Mouse (Mus musculus) embryonic facial prominence, embryonic 11.5 days (tissue): ENCODE measurements around the gene Mpnd. TPM values are rescaled to one million over a fixed set of nuclear protein-coding genes. Genes with fewer than 3 reads are reported as not detected.

Experiments
- ATAC-seq: fragments of 200-750 bp; cut with Nextera tagmentation; replicated peaks from 2 replicates; pipeline ENCODE4 v1.8.0; 2017; ENCODE audit warnings: low read depth; ENCODE audit not compliant: insufficient number of reproducible peaks, low FRiP score, low TSS enrichment
- DNase-seq: peaks from one replicate; pipeline ENCODE4 v3.0.0-alpha.2; 2015; ENCODE audit warnings: low spot score
- H3K27ac ChIP-seq: fragments of 300-500 bp; sonication (generic); replicated peaks from 2 replicates; pipeline ENCODE4 v1.5.1; 2014; ENCODE audit warnings: mild to moderate bottlenecking, low read depth, low read length, control low read depth
- H3K27me3 ChIP-seq: fragments of 300-500 bp; sonication (generic); 2 replicates; pipeline ENCODE4 v1.6.1; 2014; ENCODE audit warnings: mild to moderate bottlenecking, low read length, moderate library complexity, mixed read lengths; ENCODE audit not compliant: control insufficient read depth, insufficient read depth
- H3K36me3 ChIP-seq: fragments of 300-500 bp; sonication (generic); replicated peaks from 2 replicates; pipeline ENCODE4 v1.6.1; 2014; ENCODE audit warnings: low read depth, mild to moderate bottlenecking, low read length, moderate library complexity, mixed read lengths; ENCODE audit not compliant: control insufficient read depth, insufficient read depth
- H3K4me1 ChIP-seq: fragments of 300-500 bp; sonication (generic); 2 replicates; pipeline ENCODE4 v1.6.1; 2014; ENCODE audit warnings: low read length, mixed read lengths; ENCODE audit not compliant: control insufficient read depth, insufficient read depth
- H3K4me2 ChIP-seq: fragments of 300-500 bp; sonication (generic); 2 replicates; pipeline ENCODE4 v1.6.1; 2014; ENCODE audit warnings: low read depth, mild to moderate bottlenecking, control low read depth, low read length, moderate library complexity
- H3K4me3 ChIP-seq: fragments of 300-500 bp; sonication (generic); 2 replicates; pipeline ENCODE4 v1.5.1; 2014; ENCODE audit warnings: low read depth, low read length, control low read depth
- H3K9ac ChIP-seq: fragments of 300-500 bp; sonication (generic); replicated peaks from 2 replicates; pipeline ENCODE4 v1.6.1; 2014; ENCODE audit warnings: mild to moderate bottlenecking, control low read depth, low read length
- H3K9me3 ChIP-seq: fragments of 300-500 bp; sonication (generic); replicated peaks from 2 replicates; pipeline ENCODE4 v1.6.1; 2016; ENCODE audit warnings: mild to moderate bottlenecking, low read length, inconsistent platforms, mixed read lengths; ENCODE audit not compliant: control insufficient read depth
- WGBS: fragments of 180-500 bp; shearing (Covaris S2); extraction: QIAGEN DNeasy Blood & Tissue Kit; methylation state at CpG from one replicate; pipeline ENCODE4 v1.1.7; 2014; 5-methylcytosine and 5-hydroxymethylcytosine counted together
- polyA plus RNA-seq: library from polyadenylated mRNA; unstranded; fragments of >200 nt; fragmentation: Nextera tagmentation; extraction: Ambion mirVana; gene quantifications from 2 replicates; pipeline ENCODE4 v1.2.1, GENCODE M21; 2014

Mpnd gene
- polyA plus RNA-seq, 1 experiment from 2014 or later = 135 TPM

- H3K4me2 ChIP-seq = no peak overlapping the region
- ATAC-seq = no peak
- H3K27me3 ChIP-seq = no peaks in the 10 kb centered on the region
- H3K4me3 ChIP-seq = no peak overlapping the region
- no peak overlapping the region for H3K9ac ChIP-seq
- no peak overlapping the region for H3K27ac ChIP-seq
- peak; percentile 38 for DNase-seq
- H3K36me3 ChIP-seq = peaks cover 22% of the 10 kb centered on the region
- WGBS = 77% methylated on average over 20 of the region's 20 CpGs
- no peaks in the 10 kb centered on the region for H3K9me3 ChIP-seq
- H3K4me1 ChIP-seq = no peaks in the 10 kb centered on the region
Measured at GRCm38 (mm10) chr17:56018347-56019131, 13.0 kb downstream of the Mpnd start.

- Histone ChIP-seq H3K9me3 (no peaks in the 10 kb centered on the region), H3K27me3 (no peaks in the 10 kb centered on the region), H3K4me1 (no peaks in the 10 kb centered on the region; the same call in 1 of the 2 replicates), H3K27ac (no peak overlapping the region), H3K4me3 (no peak overlapping the region), H3K4me2 (no peak overlapping the region), H3K9ac (no peak overlapping the region), H3K36me3 (peaks cover 19% of the 10 kb centered on the region)
- DNase-seq (no peak), ATAC-seq (no peak)
- 90% methylated on average over 6 of the region's 6 CpGs for WGBS
Measured at GRCm38 (mm10) chr17:56020400-56021084, 15.0 kb downstream of the Mpnd start.

- H3K27me3 ChIP-seq = no peaks in the 10 kb centered on the region
- no peak overlapping the region for H3K4me2 ChIP-seq
- H3K27ac ChIP-seq = no peak overlapping the region
- H3K36me3 ChIP-seq = peaks cover 11% of the 10 kb centered on the region
- H3K9ac ChIP-seq = no peak overlapping the region
- H3K4me1 ChIP-seq = no peaks in the 10 kb centered on the region; the same call in 1 of the 2 replicates
- H3K4me3 ChIP-seq = no peak overlapping the region
- ATAC-seq (no peak), DNase-seq (no peak)
- no peaks in the 10 kb centered on the region for H3K9me3 ChIP-seq
- WGBS = 80% methylated on average over 4 of the region's 4 CpGs
Measured at GRCm38 (mm10) chr17:56021161-56021910, 15.8 kb downstream of the Mpnd start.

DNA sequence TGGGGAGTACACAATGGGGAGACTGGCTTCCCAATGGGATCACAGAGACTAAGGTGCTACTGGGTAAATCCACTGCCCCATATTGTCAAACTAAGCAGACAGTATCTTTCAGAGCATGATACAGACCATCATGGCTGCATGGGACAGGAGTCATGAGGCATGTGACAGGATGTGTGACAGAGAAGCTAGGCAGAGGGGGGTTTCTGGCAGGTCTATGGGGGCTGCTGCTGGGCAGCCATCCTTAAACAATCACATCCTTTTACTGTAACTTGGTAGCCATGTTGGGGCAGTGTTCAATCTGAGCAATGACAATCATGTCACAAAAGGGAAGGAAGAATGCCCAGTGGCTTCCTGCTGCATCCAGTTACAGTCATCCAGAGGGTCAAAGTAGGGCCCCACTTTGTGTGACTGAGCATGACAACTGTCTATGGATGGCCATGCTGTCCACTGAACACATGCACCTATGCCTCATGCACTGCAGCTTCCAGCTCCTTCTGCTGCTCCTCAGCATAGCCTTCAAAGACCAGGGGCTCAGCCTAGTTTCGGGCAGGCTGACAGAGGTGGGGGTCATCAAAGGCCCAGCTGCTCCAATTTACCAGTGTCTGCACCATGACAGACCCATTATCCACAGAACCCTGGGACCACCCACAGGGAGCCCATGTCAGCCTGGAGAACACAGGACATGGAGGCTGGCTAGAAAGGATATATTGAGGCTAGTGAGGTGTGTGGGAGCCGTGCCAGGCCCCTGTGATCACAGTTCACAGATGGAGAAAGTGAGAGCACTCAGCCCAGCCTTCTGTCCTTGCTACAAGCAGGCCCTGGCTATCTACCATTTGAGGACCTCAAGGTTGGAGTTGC lies 16.8 kb downstream of the Mpnd start:
- Histone ChIP-seq H3K27me3 (no peaks in the 10 kb centered on the region), H3K36me3 (peaks cover 4% of the 10 kb centered on the region)
- no peak for ATAC-seq

DNA sequence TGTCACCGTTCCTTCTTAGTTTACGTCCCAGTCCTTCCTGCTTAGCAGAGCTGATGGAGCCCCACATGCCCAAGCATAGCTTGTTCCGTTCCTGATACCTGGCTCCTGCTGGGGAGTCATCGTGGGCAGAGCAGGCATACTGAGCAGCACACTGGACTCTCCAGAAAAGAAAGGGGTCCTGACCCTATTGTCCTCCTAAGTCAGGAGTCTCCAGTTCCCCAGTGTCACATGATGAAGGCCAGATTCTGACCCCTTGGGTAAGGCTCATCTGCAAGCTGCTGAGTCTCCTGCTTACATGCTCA lies 17.4 kb downstream of the Mpnd start:
- peaks cover 3% of the 10 kb centered on the region for H3K36me3 ChIP-seq
- no peaks in the 10 kb centered on the region for H3K9me3 ChIP-seq
- DNase-seq (no peak), ATAC-seq (no peak)
- no peak overlapping the region for H3K9ac ChIP-seq
- H3K27ac ChIP-seq = no peak overlapping the region
- no peak overlapping the region for H3K4me2 ChIP-seq
- H3K4me1 ChIP-seq = no peaks in the 10 kb centered on the region; the same call in 1 of the 2 replicates
- H3K27me3 ChIP-seq = no peaks in the 10 kb centered on the region
- 87% methylated on average over 4 of the region's 4 CpGs for WGBS
- H3K4me3 ChIP-seq = no peak overlapping the region

More for the DNA sequence above, 16.8 kb downstream of the Mpnd start:
- 79% methylated on average over 2 of the region's 2 CpGs for WGBS
- Histone ChIP-seq H3K9ac (no peak overlapping the region), H3K9me3 (no peaks in the 10 kb centered on the region), H3K27ac (no peak overlapping the region), H3K4me2 (no peak overlapping the region), H3K4me1 (no peaks in the 10 kb centered on the region; the same call in 1 of the 2 replicates), H3K4me3 (no peak overlapping the region)
- no peak for DNase-seq

GRCm38 (mm10) chr17:56023386-56023785 lies 17.9 kb downstream of the Mpnd start:
- H3K4me3 ChIP-seq = no peak overlapping the region
- H3K27me3 ChIP-seq = no peaks in the 10 kb centered on the region
- no peak overlapping the region for H3K27ac ChIP-seq
- no peaks in the 10 kb centered on the region for H3K9me3 ChIP-seq
- H3K4me1 ChIP-seq = no peaks in the 10 kb centered on the region; the same call in 1 of the 2 replicates
- ATAC-seq (no peak), DNase-seq (no peak)
- peaks cover 2% of the 10 kb centered on the region for H3K36me3 ChIP-seq
- 88% methylated on average over 5 of the region's 5 CpGs for WGBS
- H3K9ac ChIP-seq = no peak overlapping the region
- H3K4me2 ChIP-seq = no peak overlapping the region

DNA sequence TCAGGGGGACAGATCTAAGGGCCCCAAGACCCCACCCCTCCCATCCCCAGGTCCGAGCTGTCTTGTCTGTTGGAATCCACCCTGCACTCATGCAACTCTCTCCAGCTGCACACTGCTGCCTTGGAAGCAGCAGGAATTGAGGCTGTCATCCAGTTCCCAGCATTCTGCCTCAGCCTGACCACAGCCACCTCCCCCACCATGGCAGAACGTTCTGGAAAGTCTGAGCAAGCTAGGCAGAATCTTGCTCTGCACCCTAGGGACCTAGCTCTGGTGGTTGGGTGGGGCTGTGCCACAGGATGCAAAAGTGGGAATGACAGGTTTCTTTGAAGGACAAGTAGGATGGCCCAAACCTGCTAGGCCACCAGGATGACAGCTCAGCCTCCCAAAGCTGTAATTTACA lies 19.0 kb downstream of the Mpnd start:
- WGBS = 85% methylated on average over 2 of the region's 2 CpGs
- no peak overlapping the region for H3K4me2 ChIP-seq
- no peak overlapping the region for H3K4me3 ChIP-seq
- no peaks in the 10 kb centered on the region for H3K27me3 ChIP-seq
- no peak overlapping the region for H3K9ac ChIP-seq
- peaks cover 3% of the 10 kb centered on the region; the same call in 1 of the 2 replicates for H3K36me3 ChIP-seq
- H3K27ac ChIP-seq = no peak overlapping the region
- no peak for DNase-seq
- no peaks in the 10 kb centered on the region for H3K9me3 ChIP-seq
- H3K4me1 ChIP-seq = no peaks in the 10 kb centered on the region; the same call in 1 of the 2 replicates
- no peak for ATAC-seq
